Mouse (Mus musculus): ENCODE data around the gene Map2. TPM values are rescaled to one million over a fixed set of nuclear protein-coding genes. Genes with fewer than 3 reads are reported as not detected.

Map2 gene
- polyA plus RNA-seq, 1 experiment from 2014 or later = 4.6 TPM

GRCm38 (mm10) chr1:66418360-66418759 lies 243.3 kb downstream of the Map2 start:
- Histone ChIP-seq H3K4me1 (ENCODE audit: control insufficient read depth, insufficient read depth, low read length) (no peaks in the 10 kb centered on the region), H3K9me3 (replicated peaks; ENCODE audit: control insufficient read depth, low read length) (no peaks in the 10 kb centered on the region), H3K27ac (ENCODE audit: low read depth, low read length) (no peak overlapping the region), H3K4me2 (no peak overlapping the region), H3K36me3 (ENCODE audit: control insufficient read depth, insufficient read depth, low read length) (no peaks in the 10 kb centered on the region), H3K9ac (ENCODE audit: low read depth, low read length) (no peak overlapping the region), H3K4me3 (ENCODE audit: low read depth, low read length) (no peak overlapping the region), H3K27me3 (ENCODE audit: control insufficient read depth, insufficient read depth, low read length) (no peaks in the 10 kb centered on the region)
- no peak for ATAC-seq (replicated peaks; ENCODE audit: insufficient number of reproducible peaks, low FRiP score, low TSS enrichment)

- H3K27me3 ChIP-seq (ENCODE audit: control insufficient read depth, insufficient read depth, low read length) = no peaks in the 10 kb centered on the region
- no peaks in the 10 kb centered on the region for H3K9me3 ChIP-seq (replicated peaks; ENCODE audit: control insufficient read depth, low read length)
- no peaks in the 10 kb centered on the region for H3K4me1 ChIP-seq (ENCODE audit: control insufficient read depth, insufficient read depth, low read length)
- no peak overlapping the region for H3K4me3 ChIP-seq (ENCODE audit: low read depth, low read length)
- no peak overlapping the region for H3K4me2 ChIP-seq
- ATAC-seq (replicated peaks; ENCODE audit: insufficient number of reproducible peaks, low FRiP score, low TSS enrichment) = no peak
- no peak overlapping the region for H3K9ac ChIP-seq (ENCODE audit: low read depth, low read length)
- H3K36me3 ChIP-seq (ENCODE audit: control insufficient read depth, insufficient read depth, low read length) = no peaks in the 10 kb centered on the region
- H3K27ac ChIP-seq (ENCODE audit: low read depth, low read length) = no peak overlapping the region
- 87% methylated on average over 5 of the region's 5 CpGs for WGBS (ENCODE audit: insufficient replicate concordance)
These were observed 251.0 kb downstream of the Map2 start for GRCm38 (mm10) chr1:66426073-66426472.

- Histone ChIP-seq H3K27ac (ENCODE audit: low read depth, low read length) (no peak overlapping the region), H3K36me3 (ENCODE audit: control insufficient read depth, insufficient read depth, low read length) (no peaks in the 10 kb centered on the region), H3K4me2 (no peak overlapping the region), H3K27me3 (ENCODE audit: control insufficient read depth, insufficient read depth, low read length) (no peaks in the 10 kb centered on the region), H3K4me3 (ENCODE audit: low read depth, low read length) (no peak overlapping the region), H3K9ac (ENCODE audit: low read depth, low read length) (no peak overlapping the region), H3K9me3 (replicated peaks; ENCODE audit: control insufficient read depth, low read length) (no peaks in the 10 kb centered on the region), H3K4me1 (ENCODE audit: control insufficient read depth, insufficient read depth, low read length) (no peaks in the 10 kb centered on the region)
- no peak for ATAC-seq (replicated peaks; ENCODE audit: insufficient number of reproducible peaks, low FRiP score, low TSS enrichment)
These were observed 255.9 kb downstream of the Map2 start for GRCm38 (mm10) chr1:66430962-66431361.

GRCm38 (mm10) chr1:66431472-66431871 lies 256.4 kb downstream of the Map2 start:
- 79% methylated on average over 6 of the region's 6 CpGs for WGBS (ENCODE audit: insufficient replicate concordance)
- H3K9ac ChIP-seq (ENCODE audit: low read depth, low read length) = no peak overlapping the region
- ATAC-seq (replicated peaks; ENCODE audit: insufficient number of reproducible peaks, low FRiP score, low TSS enrichment) = no peak

GRCm38 (mm10) chr1:66438069-66438468 lies 263.0 kb downstream of the Map2 start:
- Histone ChIP-seq H3K9me3 (replicated peaks; ENCODE audit: control insufficient read depth, low read length) (no peaks in the 10 kb centered on the region), H3K4me3 (ENCODE audit: low read depth, low read length) (no peak overlapping the region), H3K36me3 (ENCODE audit: control insufficient read depth, insufficient read depth, low read length) (no peaks in the 10 kb centered on the region), H3K4me2 (no peak overlapping the region), H3K27ac (ENCODE audit: low read depth, low read length) (no peak overlapping the region), H3K27me3 (ENCODE audit: control insufficient read depth, insufficient read depth, low read length) (no peaks in the 10 kb centered on the region), H3K9ac (ENCODE audit: low read depth, low read length) (no peak overlapping the region), H3K4me1 (ENCODE audit: control insufficient read depth, insufficient read depth, low read length) (no peaks in the 10 kb centered on the region)
- ATAC-seq (replicated peaks; ENCODE audit: insufficient number of reproducible peaks, low FRiP score, low TSS enrichment) = no peak
- WGBS (ENCODE audit: insufficient replicate concordance) = 71% methylated on average over 2 of the region's 2 CpGs

More at GRCm38 (mm10) chr1:66431472-66431871, 256.4 kb downstream of the Map2 start:
- Histone ChIP-seq H3K4me1 (ENCODE audit: control insufficient read depth, insufficient read depth, low read length) (no peaks in the 10 kb centered on the region), H3K4me3 (ENCODE audit: low read depth, low read length) (no peak overlapping the region), H3K27ac (ENCODE audit: low read depth, low read length) (no peak overlapping the region), H3K27me3 (ENCODE audit: control insufficient read depth, insufficient read depth, low read length) (no peaks in the 10 kb centered on the region), H3K36me3 (ENCODE audit: control insufficient read depth, insufficient read depth, low read length) (no peaks in the 10 kb centered on the region), H3K4me2 (no peak overlapping the region), H3K9me3 (replicated peaks; ENCODE audit: control insufficient read depth, low read length) (no peaks in the 10 kb centered on the region)

- H3K4me3 ChIP-seq (ENCODE audit: low read depth, low read length) = no peak overlapping the region
- H3K27ac ChIP-seq (ENCODE audit: low read depth, low read length) = no peak overlapping the region
- ATAC-seq (replicated peaks; ENCODE audit: insufficient number of reproducible peaks, low FRiP score, low TSS enrichment) = no peak
- H3K27me3 ChIP-seq (ENCODE audit: control insufficient read depth, insufficient read depth, low read length) = no peaks in the 10 kb centered on the region
- H3K4me1 ChIP-seq (ENCODE audit: control insufficient read depth, insufficient read depth, low read length) = no peaks in the 10 kb centered on the region
- H3K9ac ChIP-seq (ENCODE audit: low read depth, low read length) = no peak overlapping the region
- WGBS (ENCODE audit: insufficient replicate concordance) = 78% methylated on average over 2 of the region's 2 CpGs
- H3K9me3 ChIP-seq (replicated peaks; ENCODE audit: control insufficient read depth, low read length) = no peaks in the 10 kb centered on the region
- H3K4me2 ChIP-seq = no peak overlapping the region
- H3K36me3 ChIP-seq (ENCODE audit: control insufficient read depth, insufficient read depth, low read length) = no peaks in the 10 kb centered on the region
These were observed 267.8 kb downstream of the Map2 start for GRCm38 (mm10) chr1:66442922-66443321.

- no peaks in the 10 kb centered on the region for H3K36me3 ChIP-seq (ENCODE audit: control insufficient read depth, insufficient read depth, low read length)
These were observed 274.4 kb downstream of the Map2 start for GRCm38 (mm10) chr1:66449471-66449870.

GRCm38 (mm10) chr1:66456580-66456979 lies 281.5 kb downstream of the Map2 start:
- Histone ChIP-seq H3K4me2 (no peak overlapping the region), H3K4me1 (ENCODE audit: control insufficient read depth, insufficient read depth, low read length) (no peaks in the 10 kb centered on the region), H3K36me3 (ENCODE audit: control insufficient read depth, insufficient read depth, low read length) (no peaks in the 10 kb centered on the region), H3K27me3 (ENCODE audit: control insufficient read depth, insufficient read depth, low read length) (no peaks in the 10 kb centered on the region), H3K9me3 (replicated peaks; ENCODE audit: control insufficient read depth, low read length) (no peaks in the 10 kb centered on the region), H3K9ac (ENCODE audit: low read depth, low read length) (no peak overlapping the region), H3K27ac (ENCODE audit: low read depth, low read length) (no peak overlapping the region), H3K4me3 (ENCODE audit: low read depth, low read length) (no peak overlapping the region)
- no peak for ATAC-seq (replicated peaks; ENCODE audit: insufficient number of reproducible peaks, low FRiP score, low TSS enrichment)
- 17% methylated on average over 2 of the region's 2 CpGs for WGBS (ENCODE audit: insufficient replicate concordance)

More at GRCm38 (mm10) chr1:66449471-66449870, 274.4 kb downstream of the Map2 start:
- Histone ChIP-seq H3K27me3 (ENCODE audit: control insufficient read depth, insufficient read depth, low read length) (no peaks in the 10 kb centered on the region), H3K4me3 (ENCODE audit: low read depth, low read length) (no peak overlapping the region), H3K4me2 (no peak overlapping the region), H3K4me1 (ENCODE audit: control insufficient read depth, insufficient read depth, low read length) (no peaks in the 10 kb centered on the region), H3K27ac (ENCODE audit: low read depth, low read length) (no peak overlapping the region), H3K9me3 (replicated peaks; ENCODE audit: control insufficient read depth, low read length) (no peaks in the 10 kb centered on the region), H3K9ac (ENCODE audit: low read depth, low read length) (no peak overlapping the region)
- no peak for ATAC-seq (replicated peaks; ENCODE audit: insufficient number of reproducible peaks, low FRiP score, low TSS enrichment)
- WGBS (ENCODE audit: insufficient replicate concordance) = 68% methylated on average over 2 of the region's 2 CpGs

- Histone ChIP-seq H3K27ac (ENCODE audit: low read depth, low read length) (no peak overlapping the region), H3K4me1 (ENCODE audit: control insufficient read depth, insufficient read depth, low read length) (no peaks in the 10 kb centered on the region), H3K9ac (ENCODE audit: low read depth, low read length) (no peak overlapping the region), H3K36me3 (ENCODE audit: control insufficient read depth, insufficient read depth, low read length) (no peaks in the 10 kb centered on the region), H3K4me3 (ENCODE audit: low read depth, low read length) (no peak overlapping the region), H3K27me3 (ENCODE audit: control insufficient read depth, insufficient read depth, low read length) (no peaks in the 10 kb centered on the region), H3K4me2 (no peak overlapping the region), H3K9me3 (replicated peaks; ENCODE audit: control insufficient read depth, low read length) (no peaks in the 10 kb centered on the region)
- WGBS (ENCODE audit: insufficient replicate concordance) = 73% methylated on average over 3 of the region's 3 CpGs
- no peak for ATAC-seq (replicated peaks; ENCODE audit: insufficient number of reproducible peaks, low FRiP score, low TSS enrichment)
These were observed 282.7 kb downstream of the Map2 start for GRCm38 (mm10) chr1:66457747-66458146.

Data from heart, embryonic 11.5 days (tissue).